27 mouse cellular contexts compared by ENCODE assay signal in the genomic region with DNA sequence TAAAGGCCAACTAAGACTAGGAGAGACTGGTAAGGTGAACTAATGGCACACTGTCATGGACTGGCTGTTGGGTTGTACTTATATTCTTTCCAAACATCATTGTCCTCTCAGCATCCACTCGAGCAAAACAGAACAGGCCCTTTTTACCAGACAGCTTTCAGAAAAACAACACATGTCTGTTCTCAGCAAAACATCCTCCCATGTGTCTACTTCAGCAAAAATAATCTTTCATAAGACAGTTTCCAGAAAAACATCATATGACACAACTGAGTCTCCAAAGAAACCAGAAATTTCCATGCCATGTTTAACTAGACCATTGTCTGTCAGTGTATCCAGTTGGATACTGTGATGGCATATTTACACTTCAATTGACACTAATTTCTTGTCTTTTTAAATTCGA. TPM values are rescaled to one million over a fixed set of nuclear protein-coding genes. Genes with fewer than 3 reads are reported as not detected.
DNase-seq lines count a peak whose midpoint lies in the region; ATAC-seq and TF ChIP-seq lines count a peak whose summit lies in the region.
"Had no signal": no experiment of that assay in that cellular context is flagged by ENCODE, and none has a peak within 500 bp of the region (broad histone marks: within the 10 kb centered on the region; RNA-seq: fewer than 3 reads in every experiment).

No protein-coding gene starts in this region.

- no peak overlapping the region for H3K4me3 ChIP-seq in forebrain, postnatal 0 days (ENCODE audit: low read depth, low read length)
- H3K4me3 ChIP-seq in forebrain, embryonic 11.5 days (ENCODE audit: low read depth, low read length) = no peak overlapping the region
- no peak overlapping the region for H3K4me3 ChIP-seq in stomach, postnatal 0 days (ENCODE audit: low read depth, low read length)
- no peak overlapping the region for H3K4me3 ChIP-seq in hindbrain, postnatal 0 days (ENCODE audit: low read length)
- H3K4me3 ChIP-seq: embryonic facial prominence, embryonic 12.5 days; embryonic facial prominence, embryonic 15.5 days; forebrain, embryonic 12.5 days; heart, embryonic 10.5 days; heart, embryonic 13.5 days had no signal

- no peak overlapping the region for H3K9ac ChIP-seq in forebrain, postnatal 0 days
- no peak overlapping the region for H3K9ac ChIP-seq in forebrain, embryonic 11.5 days (ENCODE audit: low read length)
- no peak overlapping the region for H3K9ac ChIP-seq in stomach, postnatal 0 days (ENCODE audit: low read length)
- H3K9ac ChIP-seq in hindbrain, postnatal 0 days (replicated peaks; ENCODE audit: low read length) = no peak overlapping the region
- H3K9ac ChIP-seq: embryonic facial prominence, embryonic 12.5 days; embryonic facial prominence, embryonic 15.5 days; forebrain, embryonic 12.5 days; heart, embryonic 13.5 days; hindbrain, embryonic 14.5 days had no signal

- H3K4me2 ChIP-seq in forebrain, postnatal 0 days (ENCODE audit: low read depth) = no peak overlapping the region
- no peak overlapping the region for H3K4me2 ChIP-seq in forebrain, embryonic 11.5 days (ENCODE audit: low read depth, low read length, severe bottlenecking)
- no peak overlapping the region for H3K4me2 ChIP-seq in stomach, postnatal 0 days (replicated peaks; ENCODE audit: low read depth)
- no peak overlapping the region for H3K4me2 ChIP-seq in hindbrain, postnatal 0 days (ENCODE audit: low read depth, low read length)
- H3K4me2 ChIP-seq: embryonic facial prominence, embryonic 12.5 days; embryonic facial prominence, embryonic 15.5 days; forebrain, embryonic 12.5 days; heart, embryonic 13.5 days; hindbrain, embryonic 14.5 days had no signal

- no peak overlapping the region for H3K27ac ChIP-seq in forebrain, postnatal 0 days (ENCODE audit: low read depth, low read length)
- no peak overlapping the region for H3K27ac ChIP-seq in forebrain, embryonic 11.5 days (ENCODE audit: low read depth, low read length)
- no peak overlapping the region for H3K27ac ChIP-seq in stomach, postnatal 0 days (replicated peaks)
- H3K27ac ChIP-seq in hindbrain, postnatal 0 days = no peak overlapping the region
- H3K27ac ChIP-seq: embryonic facial prominence, embryonic 12.5 days; embryonic facial prominence, embryonic 15.5 days; forebrain, embryonic 12.5 days; heart, embryonic 10.5 days; heart, embryonic 13.5 days; hindbrain, embryonic 14.5 days had no signal

- TF ChIP-seq EP300 in stomach, postnatal 0 days (optimal IDR thresholded peaks at IDR 0.05) = no peak

- 57% methylated on average over 2 of the region's 2 CpGs for WGBS in forebrain, postnatal 0 days
- WGBS in forebrain, embryonic 11.5 days = 80% methylated on average over 2 of the region's 2 CpGs
- 62% methylated on average over 2 of the region's 2 CpGs for WGBS in stomach, postnatal 0 days
- WGBS in hindbrain, postnatal 0 days = 65% methylated on average over 2 of the region's 2 CpGs

- TF ChIP-seq CTCF in forebrain, postnatal 0 days (IDR thresholded peaks at IDR 0.05; ENCODE audit: low read depth) = no peak
- no peak for TF ChIP-seq CTCF in stomach, postnatal 0 days (IDR thresholded peaks at IDR 0.05; ENCODE audit: low read depth)
- no peak for TF ChIP-seq CTCF in hindbrain, postnatal 0 days (IDR thresholded peaks at IDR 0.05; ENCODE audit: low read depth)

- peak; percentile 4 for DNase-seq in forebrain, postnatal 0 days
- DNase-seq in forebrain, embryonic 11.5 days (ENCODE audit: low spot score) = no peak
- peak; percentile 33 for DNase-seq in brain, adult 2 months (ENCODE audit: low read depth, low spot score)
- peak; percentile 43 for DNase-seq in layer of hippocampus, adult 9-11 months
- no peak for DNase-seq in stomach, postnatal 0 days (ENCODE audit: low spot score)
- DNase-seq in hindbrain, postnatal 0 days (ENCODE audit: low spot score) = no peak
- DNase-seq: adrenal gland, postnatal 10 days; adrenal gland, postnatal 36 days; B cell, adult 2 months; cerebellum, adult 11 months; cerebellum, adult 2 months; cerebellum, adult 9-11 months; cerebellum, postnatal 25 days; gastrocnemius, postnatal 25 days; heart, adult 18-20 months; heart, postnatal 14 days; heart, postnatal 4 days had no signal

- no peaks in the 10 kb centered on the region for H3K4me1 ChIP-seq in forebrain, postnatal 0 days (ENCODE audit: insufficient read depth)
- H3K4me1 ChIP-seq in forebrain, embryonic 11.5 days (replicated peaks; ENCODE audit: control insufficient read depth, insufficient read depth, low read length) = no peaks in the 10 kb centered on the region
- H3K4me1 ChIP-seq in stomach, postnatal 0 days (replicated peaks; ENCODE audit: control insufficient read depth, insufficient read depth) = no peaks in the 10 kb centered on the region
- no peaks in the 10 kb centered on the region for H3K4me1 ChIP-seq in hindbrain, postnatal 0 days (ENCODE audit: insufficient read depth, low read length)
- H3K4me1 ChIP-seq: embryonic facial prominence, embryonic 12.5 days; embryonic facial prominence, embryonic 15.5 days; forebrain, embryonic 12.5 days; heart, embryonic 10.5 days; heart, embryonic 13.5 days had no signal

- H3K27me3 ChIP-seq in forebrain, postnatal 0 days (ENCODE audit: insufficient read depth, low read length) = no peaks in the 10 kb centered on the region
- H3K27me3 ChIP-seq in forebrain, embryonic 11.5 days (ENCODE audit: control insufficient read depth, insufficient read depth, low read length) = no peaks in the 10 kb centered on the region
- H3K27me3 ChIP-seq in stomach, postnatal 0 days (ENCODE audit: control insufficient read depth, insufficient read depth, low read length) = no peaks in the 10 kb centered on the region
- H3K27me3 ChIP-seq in hindbrain, postnatal 0 days (ENCODE audit: insufficient read depth, low read length) = no peaks in the 10 kb centered on the region
- H3K27me3 ChIP-seq: embryonic facial prominence, embryonic 12.5 days; embryonic facial prominence, embryonic 15.5 days; forebrain, embryonic 12.5 days; heart, embryonic 13.5 days; Patski had no signal

- ATAC-seq in forebrain, postnatal 0 days = peak; percentile 32; the same call in 1 of the 2 replicates
- no peak for ATAC-seq in forebrain, embryonic 11.5 days (replicated peaks; ENCODE audit: low FRiP score)
- no peak for ATAC-seq in stomach, postnatal 0 days (ENCODE audit: low FRiP score, low TSS enrichment)
- no peak for ATAC-seq in hindbrain, postnatal 0 days
- ATAC-seq: Patski had no signal

- H3K9me3 ChIP-seq in forebrain, postnatal 0 days (ENCODE audit: low read length) = no peaks in the 10 kb centered on the region
- H3K9me3 ChIP-seq in forebrain, embryonic 11.5 days (ENCODE audit: control insufficient read depth, low read length) = no peaks in the 10 kb centered on the region
- no peaks in the 10 kb centered on the region for H3K9me3 ChIP-seq in stomach, postnatal 0 days (ENCODE audit: control insufficient read depth, low read length)
- 0 out of 2 replicates have a peak, but pooled peaks cover 2% of the 10 kb centered on the region for H3K9me3 ChIP-seq in hindbrain, postnatal 0 days (ENCODE audit: low read length)
- H3K9me3 ChIP-seq: embryonic facial prominence, embryonic 12.5 days; embryonic facial prominence, embryonic 15.5 days; forebrain, embryonic 12.5 days; G1E; heart, embryonic 10.5 days had no signal

- no peaks in the 10 kb centered on the region for H3K36me3 ChIP-seq in forebrain, postnatal 0 days (ENCODE audit: insufficient read depth)
- H3K36me3 ChIP-seq in forebrain, embryonic 11.5 days (ENCODE audit: control insufficient read depth, insufficient read depth, low read length) = no peaks in the 10 kb centered on the region
- no peaks in the 10 kb centered on the region for H3K36me3 ChIP-seq in stomach, postnatal 0 days (ENCODE audit: control insufficient read depth, insufficient read depth, low read length)
- no peaks in the 10 kb centered on the region for H3K36me3 ChIP-seq in hindbrain, postnatal 0 days (ENCODE audit: insufficient read depth, low read length)
- H3K36me3 ChIP-seq: embryonic facial prominence, embryonic 12.5 days; embryonic facial prominence, embryonic 15.5 days; forebrain, embryonic 12.5 days; G1E; heart, embryonic 10.5 days; heart, embryonic 13.5 days had no signal

RNA-seq across cellular contexts. Expression of gene Adra1d, which starts 25.4 kb away (rescaled TPM):
- 0.10 and 0.38 TPM in 2 replicates for total RNA-seq in forebrain, postnatal 0 days (2014; rRNA removed)
- 0.26 and 0.67 TPM in 2 replicates for polyA plus RNA-seq in forebrain, postnatal 0 days (2015; fragmentation: Nextera tagmentation; extraction: Ambion mirVana)
- polyA plus RNA-seq in forebrain, embryonic 11.5 days (2014; fragmentation: Nextera tagmentation; extraction: Ambion mirVana) = not detected in 2 replicates
- 0.33 and 0.44 TPM in 2 replicates for polyA plus RNA-seq in stomach, postnatal 0 days (2015; fragmentation: Nextera tagmentation; extraction: Ambion mirVana)
- total RNA-seq in hindbrain, postnatal 0 days (2014; rRNA removed) = 4.1 and 5.1 TPM in 2 replicates
- 0.81 and 0.84 TPM in 2 replicates for polyA plus RNA-seq in hindbrain, postnatal 0 days (2015; fragmentation: Nextera tagmentation; extraction: Ambion mirVana)
- total RNA-seq: CH12.LX; common myeloid progenitor, adult 5-6 weeks; G1E had no signal
- polyA plus RNA-seq: forebrain, embryonic 12.5 days; G1E had no signal

Comparison
In these comparisons a context has a peak if more than half of its experiments do, and no peak if none do; other contexts are left out.
1. DNase-seq: peak in forebrain, postnatal 0 days (single experiment), brain, adult 2 months (single experiment) and layer of hippocampus, adult 9-11 months (single experiment); none in forebrain, embryonic 11.5 days (single experiment), stomach, postnatal 0 days (single experiment) and hindbrain, postnatal 0 days (single experiment).